Mouse (Mus musculus) liver, postnatal 0 days (tissue): ENCODE data around the gene Zar1l.

Experiments used
- CTCF ChIP-seq: sonication (generic); IDR thresholded peaks from 2 replicates; pipeline ENCODE4 v1.5.1; 2016; ENCODE audit warnings: antibody characterized with exemption, low read depth
- EP300 ChIP-seq: IDR thresholded peaks from 2 replicates; pipeline ENCODE4 v1.6.1; 2016; ENCODE audit warnings: antibody characterized with exemption, low read depth, mild to moderate bottlenecking

DNA sequence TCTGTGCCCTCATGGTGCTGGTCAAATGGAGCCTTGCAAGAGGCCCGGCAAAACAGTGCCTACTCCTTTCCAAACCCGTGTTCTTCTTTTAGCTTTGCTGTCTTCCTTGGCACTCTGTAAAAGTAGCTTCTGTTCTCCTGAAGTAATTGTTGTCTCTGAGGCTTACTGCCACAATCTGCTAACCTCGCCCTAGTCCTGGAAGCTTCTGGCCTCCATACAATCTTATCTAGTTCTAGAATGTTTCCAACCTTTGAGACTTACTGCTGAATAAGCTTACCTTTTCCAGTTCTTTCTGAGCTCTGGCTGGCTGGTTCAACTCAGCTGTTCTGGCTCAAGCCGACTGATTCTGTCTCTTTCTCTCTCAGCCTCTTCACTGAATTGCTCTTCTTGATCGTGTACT lies 43.8 kb upstream of the Zar1l start:
- TF ChIP-seq CTCF: no peak
- TF ChIP-seq EP300: no peak
